Mouse (Mus musculus) urinary bladder, postnatal 4 days (tissue): ENCODE measurements at regions not wholly inside any gene's neighbourhood (a gene's known extent, or its start where the extent isn't known, plus 50 kb on each side); places are given as distances from the start of the nearest gene placed in this dataset.

ENCODE experiments used
- DNase-seq, 2 experiments: peaks; one replicate each; pipeline ENCODE4 v3.0.0; 2021 to 2022; ENCODE audit warnings: low spot score in 2 of 2

DNA sequence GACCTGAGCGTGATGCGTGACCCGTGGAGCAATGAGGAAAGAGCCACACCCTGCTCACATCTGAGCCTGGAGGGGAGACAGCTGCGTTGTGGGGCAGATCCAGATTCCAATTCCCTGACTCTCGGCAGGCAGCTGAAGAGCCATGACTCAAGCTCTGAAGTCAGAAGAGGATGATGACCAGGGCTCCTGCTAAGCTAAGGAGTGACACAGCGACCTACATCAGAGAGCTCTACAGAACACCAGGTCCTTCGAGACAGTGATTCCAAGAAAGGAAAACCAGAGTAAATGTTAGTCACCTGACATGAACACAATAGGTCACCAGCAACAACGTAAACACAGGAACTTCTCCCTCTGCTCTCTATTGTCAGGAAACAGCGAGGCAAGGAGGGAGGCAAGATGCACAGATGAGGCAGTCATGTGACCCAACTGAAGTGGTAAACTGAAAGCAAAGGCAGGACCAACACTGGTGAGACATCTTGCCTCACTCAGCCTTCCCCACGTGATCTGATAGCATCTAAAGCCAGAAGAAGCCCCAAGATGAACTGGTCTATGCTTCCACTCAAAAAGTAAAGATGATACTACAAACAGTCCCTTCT, 444.2 kb upstream of the Gm19410 start:
- no peak for DNase-seq

DNA sequence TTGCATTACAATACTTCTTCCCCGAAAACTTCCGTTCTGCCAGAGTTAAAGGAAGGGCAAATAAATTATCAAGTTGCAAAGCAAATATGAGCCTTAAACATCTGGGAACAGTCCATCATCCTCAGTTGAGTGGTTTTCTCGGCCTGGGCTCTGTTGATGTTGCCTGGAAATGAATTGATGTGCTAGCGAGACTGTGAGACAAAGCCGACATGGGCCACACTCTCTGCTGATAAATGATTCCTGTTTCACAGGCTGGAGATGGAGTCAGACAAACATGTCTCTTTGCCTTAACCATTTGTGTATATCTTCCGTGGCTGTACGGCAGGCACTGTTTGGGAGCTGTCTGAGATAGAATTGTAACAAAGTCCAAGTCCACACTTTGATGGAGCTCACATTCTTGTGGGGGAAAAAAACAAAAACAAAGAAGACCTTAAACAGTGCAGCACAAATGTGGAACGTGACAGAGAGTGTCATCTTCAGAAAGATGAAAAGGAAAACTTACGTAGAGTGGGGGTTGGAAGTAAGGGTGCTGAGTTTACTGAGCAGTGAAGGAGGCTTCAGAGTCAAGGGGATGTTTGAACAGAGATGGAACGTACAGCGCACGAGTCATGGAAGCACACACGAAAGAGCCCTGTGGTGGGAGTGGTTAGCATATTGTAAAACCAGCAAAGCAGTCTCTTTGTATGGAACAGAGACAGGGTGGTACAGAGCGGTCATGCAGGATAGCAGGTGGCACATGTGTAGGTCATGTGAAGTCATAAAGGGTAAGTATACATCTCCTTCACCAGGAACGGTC, 442.2 kb upstream of the Gm19410 start:
- DNase-seq = no peak
